Mouse (Mus musculus): ENCODE measurements around the gene Ccl5. TPM values are rescaled to one million over a fixed set of nuclear protein-coding genes. Genes with fewer than 3 reads are reported as not detected.

Ccl5 gene
- polyA plus RNA-seq, 1 experiment from 2014 or later: not detected

Other genes starting within 250 kb of the Ccl5 start
- 0.16 TPM in 1 of 2 replicates, not detected in the other for gene Slfn14, start 243.8 kb downstream of the Ccl5 start, polyA plus RNA-seq (2014; fragmentation: Nextera tagmentation; extraction: Ambion mirVana)
- 155 and 160 TPM in 2 replicates for gene Ap2b1, start 231.5 kb downstream of the Ccl5 start, polyA plus RNA-seq (2014; fragmentation: Nextera tagmentation; extraction: Ambion mirVana)
- 16.3 and 16.8 TPM in 2 replicates for gene Pex12, start 227.9 kb downstream of the Ccl5 start, polyA plus RNA-seq (2014; fragmentation: Nextera tagmentation; extraction: Ambion mirVana)
- gene Rasl10b, start 121.4 kb downstream of the Ccl5 start, polyA plus RNA-seq (2014; fragmentation: Nextera tagmentation; extraction: Ambion mirVana): 21.3 and 24.0 TPM in 2 replicates
- 0.17 and 0.70 TPM in 2 replicates for gene Gas2l2, start 101.1 kb downstream of the Ccl5 start, polyA plus RNA-seq (2014; fragmentation: Nextera tagmentation; extraction: Ambion mirVana)
- 0.62 and 0.76 TPM in 2 replicates for gene 1700020L24Rik, start 92.8 kb downstream of the Ccl5 start, polyA plus RNA-seq (2014; fragmentation: Nextera tagmentation; extraction: Ambion mirVana)
- gene Mmp28, start 67.4 kb downstream of the Ccl5 start, polyA plus RNA-seq (2014; fragmentation: Nextera tagmentation; extraction: Ambion mirVana): 1.9 and 5.7 TPM in 2 replicates
- gene Taf15, start 57.4 kb downstream of the Ccl5 start, polyA plus RNA-seq (2014; fragmentation: Nextera tagmentation; extraction: Ambion mirVana): 9.5 and 20.4 TPM in 2 replicates
- not detected in 2 replicates for gene Heatr9, start 8.3 kb downstream of the Ccl5 start, polyA plus RNA-seq (2014; fragmentation: Nextera tagmentation; extraction: Ambion mirVana)
- gene Ccl9, start 48.1 kb upstream of the Ccl5 start, polyA plus RNA-seq (2014; fragmentation: Nextera tagmentation; extraction: Ambion mirVana): 1.4 and 4.0 TPM in 2 replicates
- 1.5 and 2.7 TPM in 2 replicates for gene Ccl6, start 62.6 kb upstream of the Ccl5 start, polyA plus RNA-seq (2014; fragmentation: Nextera tagmentation; extraction: Ambion mirVana)
- not detected in 2 replicates for gene Rpl9-ps1, start 115.1 kb upstream of the Ccl5 start, polyA plus RNA-seq (2014; fragmentation: Nextera tagmentation; extraction: Ambion mirVana)
- gene Ccl3, start 118.8 kb upstream of the Ccl5 start, polyA plus RNA-seq (2014; fragmentation: Nextera tagmentation; extraction: Ambion mirVana): 1.2 and 2.3 TPM in 2 replicates
- gene Ccl4, start 132.1 kb upstream of the Ccl5 start, polyA plus RNA-seq (2014; fragmentation: Nextera tagmentation; extraction: Ambion mirVana): 0.58 and 0.67 TPM in 2 replicates
- 0.57 TPM in 1 of 2 replicates, not detected in the other for gene Wfdc17, start 173.5 kb upstream of the Ccl5 start, polyA plus RNA-seq (2014; fragmentation: Nextera tagmentation; extraction: Ambion mirVana)
- not detected in 2 replicates for gene Wfdc18, start 178.5 kb upstream of the Ccl5 start, polyA plus RNA-seq (2014; fragmentation: Nextera tagmentation; extraction: Ambion mirVana)
- gene Wfdc21, start 216.4 kb upstream of the Ccl5 start, polyA plus RNA-seq (2014; fragmentation: Nextera tagmentation; extraction: Ambion mirVana): 0.98 TPM in 1 of 2 replicates, not detected in the other
- 36.3 and 41.7 TPM in 2 replicates for gene Heatr6, start 223.2 kb upstream of the Ccl5 start, polyA plus RNA-seq (2014; fragmentation: Nextera tagmentation; extraction: Ambion mirVana)

All from neural tube, embryonic 14.5 days (tissue).